Mouse (Mus musculus) cerebellum, adult 2 months (tissue): Measurements from ENCODE around the gene Srcin1.

Experiments
- CTCF ChIP-seq: fragments of 200-500 bp; IDR thresholded peaks from 2 replicates; pipeline ENCODE4 v1.5.1; 2011; ENCODE audit warnings: low read depth, mild to moderate bottlenecking, control low read depth, low read length, moderate library complexity, borderline replicate concordance; ENCODE audit not compliant: insufficient read depth
- POLR2A ChIP-seq: fragments of 200-500 bp; IDR thresholded peaks from 2 replicates; pipeline ENCODE4 v1.6.1; 2011; ENCODE audit warnings: low read length, control low read depth, borderline replicate concordance; ENCODE audit not compliant: insufficient read depth

DNA sequence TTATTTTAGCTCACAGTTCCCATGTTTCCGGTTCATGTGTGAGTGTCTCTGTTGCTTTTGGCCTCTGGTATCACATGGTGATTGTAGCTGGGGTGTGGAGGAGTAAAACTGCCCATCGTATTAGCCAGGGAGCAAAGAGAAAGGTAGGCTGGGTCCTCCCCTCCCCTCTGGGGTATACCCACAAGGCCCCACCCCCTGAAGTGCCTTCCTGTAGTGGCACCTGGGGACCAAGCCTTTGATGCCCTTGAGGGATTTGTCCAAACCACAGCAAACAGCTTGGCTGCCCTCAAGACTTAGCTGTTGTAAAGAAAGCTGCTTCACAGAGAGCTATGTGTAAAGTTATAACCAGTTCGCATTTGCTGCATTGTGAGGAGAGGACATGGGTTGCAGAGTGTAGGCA is 88.3 kb downstream of the Srcin1 start:
- no peak for TF ChIP-seq CTCF
- no peak for TF ChIP-seq POLR2A
